Mouse (Mus musculus): ENCODE measurements around the gene Arvcf.

DNA sequence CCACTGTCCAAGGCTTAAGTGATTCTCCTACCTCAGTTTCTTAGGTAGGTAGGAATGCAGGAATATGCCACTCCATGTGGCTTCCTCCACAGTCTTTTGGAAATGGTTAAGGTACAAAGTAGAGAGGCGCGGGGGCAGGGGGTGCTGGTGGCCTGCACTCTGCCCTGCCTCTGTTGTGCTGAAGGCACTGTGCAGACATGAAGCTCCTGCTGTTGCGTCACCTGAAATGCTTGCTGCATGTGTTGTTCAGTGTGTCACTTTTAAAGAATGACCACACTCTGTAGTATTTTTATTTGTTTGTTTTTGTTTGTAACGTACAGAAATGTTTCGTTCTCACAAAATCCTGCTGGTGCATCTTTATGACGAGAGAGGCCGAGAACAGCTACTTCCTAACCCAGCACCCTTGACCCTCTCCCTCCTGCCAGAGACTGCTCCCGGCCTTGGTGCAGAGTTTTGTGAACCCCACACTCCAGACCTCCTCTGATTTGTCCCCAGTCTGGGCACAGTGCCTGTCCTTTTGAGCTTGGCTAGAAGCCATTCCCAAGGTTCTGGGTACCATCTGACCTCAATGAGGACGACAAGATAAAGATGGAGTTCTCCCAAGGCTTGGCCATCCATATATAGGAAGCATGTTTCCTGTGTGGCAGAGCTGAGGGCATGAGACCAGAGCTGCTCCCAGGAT is 35.2 kb downstream of the Arvcf start:
- TF ChIP-seq MAFK (IDR thresholded peaks at IDR 0.05; ENCODE audit: insufficient read depth, low read depth, low read length) = no peak
- no peak for TF ChIP-seq CHD2 (IDR thresholded peaks at IDR 0.05; ENCODE audit: low read depth, low read length)
